Mouse (Mus musculus) G1E (cell line): Measurements from ENCODE around the gene Lrrc30. TPM values are rescaled to one million over a fixed set of nuclear protein-coding genes. Genes with fewer than 3 reads are reported as not detected.

ENCODE experiments used
- ATAC-seq: 2 replicates; pipeline ENCODE4 v1.8.0; 2016; ENCODE audit warnings: mild to moderate bottlenecking; ENCODE audit not compliant: insufficient number of reproducible peaks, poor library complexity, low FRiP score, severe bottlenecking; ENCODE audit errors: extremely low read depth
- DNase-seq: peaks from one replicate; pipeline ENCODE4 v3.0.0; 2012; ENCODE audit warnings: low spot score
- H3K27me3 ChIP-seq: 2 replicates; pipeline ENCODE4 v1.6.1; 2012; ENCODE audit warnings: mild to moderate bottlenecking, low read length, inconsistent platforms; ENCODE audit not compliant: insufficient read depth
- H3K36me3 ChIP-seq: replicated peaks from 2 replicates; pipeline ENCODE3; 2012; ENCODE audit warnings: mild to moderate bottlenecking, inconsistent platforms
- H3K4me1 ChIP-seq: 2 replicates; pipeline ENCODE4 v1.6.1; 2012; ENCODE audit warnings: low read depth, low read length, inconsistent platforms, mixed read lengths; ENCODE audit not compliant: insufficient read depth
- H3K4me3 ChIP-seq: 2 replicates; pipeline ENCODE4 v1.5.1; 2012; ENCODE audit warnings: low read depth, mild to moderate bottlenecking, inconsistent platforms, low read length, moderate library complexity, mixed read lengths
- H3K9me3 ChIP-seq: replicated peaks from 2 replicates; pipeline ENCODE4 v1.6.1; 2012; ENCODE audit warnings: inconsistent platforms
- CTCF ChIP-seq: IDR thresholded peaks from 2 replicates; pipeline ENCODE4 v1.5.1; 2012; ENCODE audit warnings: low read depth, low read length, inconsistent platforms, mixed read lengths
- GATA1 ChIP-seq: IDR thresholded peaks from 2 replicates; pipeline ENCODE4 v1.6.1; 2012; ENCODE audit warnings: borderline replicate concordance, low read length, inconsistent platforms, mixed read lengths
- GATA2 ChIP-seq: IDR thresholded peaks from 2 replicates; pipeline ENCODE4 v1.6.1; 2012; ENCODE audit warnings: low read depth, low read length, inconsistent platforms, borderline replicate concordance
- POLR2AphosphoS5 ChIP-seq: IDR thresholded peaks from 2 replicates; pipeline ENCODE4 v1.6.1; 2012; ENCODE audit warnings: low read depth, low read length, inconsistent platforms; ENCODE audit not compliant: insufficient replicate concordance
- TAL1 ChIP-seq: conservative IDR thresholded peaks from 2 replicates; pipeline ENCODE4 v1.6.1; 2012; ENCODE audit warnings: low read depth, low read length, inconsistent platforms, mixed read lengths
- polyA plus RNA-seq: library from polyadenylated mRNA; stranded (reverse); fragments of >175 nt; gene quantifications from 2 replicates; pipeline ENCODE4 v1.2.3, GENCODE M21; 2012
- total RNA-seq, 2 experiments: library from RNA; stranded (forward) in 1 of 2; stranded (reverse) in 1 of 2; fragments of 200-1000 nt in 1 of 2; fragments of >200 nt in 1 of 2; fragmentation: Nextera tagmentation in 1 of 2; gene quantifications; 2 replicates each; pipeline ENCODE4 v1.2.3; 2014 to 2017

Gene Lrrc30
- total RNA-seq (2014; fragmentation: Nextera tagmentation) (not detected in 2 replicates), total RNA-seq (2017) (0.17 TPM in 1 of 2 replicates, not detected in the other), polyA plus RNA-seq (not detected in 2 replicates)

- ATAC-seq = no peak
Observed at GRCm38 (mm10) chr17:67632676-67633339, at the start of gene Lrrc30. TSS of gene Lrrc30 (minus strand) at chr17:67632723.

GRCm38 (mm10) chr17:67681084-67681483, 48.6 kb upstream of the Lrrc30 start:
- Histone ChIP-seq H3K36me3 (no peaks in the 10 kb centered on the region), H3K4me1 (no peaks in the 10 kb centered on the region), H3K9me3 (peaks cover 34% of the 10 kb centered on the region), H3K27me3 (no peaks in the 10 kb centered on the region), H3K4me3 (no peak overlapping the region)
- TF ChIP-seq POLR2AphosphoS5 (no peak), GATA1 (no peak), CTCF (no peak), GATA2 (no peak), TAL1 (no peak)
- DNase-seq (no peak), ATAC-seq (no peak)

More at GRCm38 (mm10) chr17:67632676-67633339, at the start of gene Lrrc30:
- H3K4me1 ChIP-seq = no peaks in the 10 kb centered on the region
- H3K4me3 ChIP-seq = no peak within 1 kb of the TSS
- peaks cover 79% of the 10 kb centered on the region for H3K9me3 ChIP-seq
- no peak for DNase-seq
- H3K36me3 ChIP-seq = no peaks in the 10 kb centered on the region
- H3K27me3 ChIP-seq = no peaks in the 10 kb centered on the region
- TF ChIP-seq TAL1 (no peak), GATA1 (no peak), POLR2AphosphoS5 (no peak), GATA2 (no peak), CTCF (no peak)

- H3K9me3 ChIP-seq = peaks cover 30% of the 10 kb centered on the region
- no peak for ATAC-seq
- no peaks in the 10 kb centered on the region for H3K27me3 ChIP-seq
Observed at GRCm38 (mm10) chr17:67678576-67678975, 46.1 kb upstream of the Lrrc30 start.

GRCm38 (mm10) chr17:67667981-67668380, 35.5 kb upstream of the Lrrc30 start:
- Histone ChIP-seq H3K4me1 (no peaks in the 10 kb centered on the region), H3K27me3 (no peaks in the 10 kb centered on the region), H3K36me3 (no peaks in the 10 kb centered on the region), H3K9me3 (peaks cover 56% of the 10 kb centered on the region), H3K4me3 (no peak overlapping the region)
- no peak for DNase-seq
- TF ChIP-seq TAL1 (no peak), GATA1 (no peak), CTCF (no peak), POLR2AphosphoS5 (no peak), GATA2 (no peak)
- ATAC-seq = no peak

More at GRCm38 (mm10) chr17:67678576-67678975, 46.1 kb upstream of the Lrrc30 start:
- TF ChIP-seq TAL1 = no peak
- TF ChIP-seq GATA2 = no peak
- TF ChIP-seq CTCF = no peak
- Histone ChIP-seq H3K36me3 (no peaks in the 10 kb centered on the region), H3K4me1 (no peaks in the 10 kb centered on the region), H3K4me3 (no peak overlapping the region)
- no peak for DNase-seq

GRCm38 (mm10) chr17:67666981-67667380, 34.5 kb upstream of the Lrrc30 start:
- H3K9me3 ChIP-seq = peaks cover 47% of the 10 kb centered on the region
- ATAC-seq = no peak
- no peak for DNase-seq
- H3K36me3 ChIP-seq = no peaks in the 10 kb centered on the region
- no peaks in the 10 kb centered on the region for H3K27me3 ChIP-seq
- no peak overlapping the region for H3K4me3 ChIP-seq
- TF ChIP-seq GATA1 = no peak
- H3K4me1 ChIP-seq = no peaks in the 10 kb centered on the region

- Histone ChIP-seq H3K4me1 (no peaks in the 10 kb centered on the region), H3K27me3 (no peaks in the 10 kb centered on the region), H3K9me3 (peaks cover 45% of the 10 kb centered on the region), H3K36me3 (no peaks in the 10 kb centered on the region), H3K4me3 (no peak overlapping the region)
- ATAC-seq (no peak), DNase-seq (no peak)
- TF ChIP-seq TAL1 = no peak
- no peak for TF ChIP-seq POLR2AphosphoS5
- no peak for TF ChIP-seq GATA2
- TF ChIP-seq CTCF = no peak
- TF ChIP-seq GATA1 = no peak
Observed at GRCm38 (mm10) chr17:67664299-67664698, 31.8 kb upstream of the Lrrc30 start.

GRCm38 (mm10) chr17:67651506-67651905, 19.0 kb upstream of the Lrrc30 start:
- ATAC-seq (no peak), DNase-seq (no peak)
- H3K36me3 ChIP-seq = no peaks in the 10 kb centered on the region
- TF ChIP-seq GATA1 = no peak
- no peak for TF ChIP-seq POLR2AphosphoS5
- TF ChIP-seq CTCF = no peak
- no peak for TF ChIP-seq TAL1
- no peak for TF ChIP-seq GATA2
- peaks cover 53% of the 10 kb centered on the region for H3K9me3 ChIP-seq
- H3K27me3 ChIP-seq = no peaks in the 10 kb centered on the region
- no peak overlapping the region for H3K4me3 ChIP-seq
- H3K4me1 ChIP-seq = no peaks in the 10 kb centered on the region
